Mouse (Mus musculus): ENCODE results near the gene Zfp459.
"Not testable (repeated sequence)": the region's sequence is repeated elsewhere in the genome, so short reads cannot be mapped to it uniquely, and the experiment has no call there.

Zfp459 gene

GRCm38 (mm10) chr13:67421207-67421857 lies at the start of gene Zfp459:
Gene Zfp459 (minus strand): TSS chr13:67421418.
- peak; percentile 73 for DNase-seq (ENCODE audit: low read depth, low spot score)

GRCm38 (mm10) chr13:67469274-67469673 lies 48.1 kb upstream of the Zfp459 start:
- no peak for DNase-seq (ENCODE audit: low read depth, low spot score)

DNA sequence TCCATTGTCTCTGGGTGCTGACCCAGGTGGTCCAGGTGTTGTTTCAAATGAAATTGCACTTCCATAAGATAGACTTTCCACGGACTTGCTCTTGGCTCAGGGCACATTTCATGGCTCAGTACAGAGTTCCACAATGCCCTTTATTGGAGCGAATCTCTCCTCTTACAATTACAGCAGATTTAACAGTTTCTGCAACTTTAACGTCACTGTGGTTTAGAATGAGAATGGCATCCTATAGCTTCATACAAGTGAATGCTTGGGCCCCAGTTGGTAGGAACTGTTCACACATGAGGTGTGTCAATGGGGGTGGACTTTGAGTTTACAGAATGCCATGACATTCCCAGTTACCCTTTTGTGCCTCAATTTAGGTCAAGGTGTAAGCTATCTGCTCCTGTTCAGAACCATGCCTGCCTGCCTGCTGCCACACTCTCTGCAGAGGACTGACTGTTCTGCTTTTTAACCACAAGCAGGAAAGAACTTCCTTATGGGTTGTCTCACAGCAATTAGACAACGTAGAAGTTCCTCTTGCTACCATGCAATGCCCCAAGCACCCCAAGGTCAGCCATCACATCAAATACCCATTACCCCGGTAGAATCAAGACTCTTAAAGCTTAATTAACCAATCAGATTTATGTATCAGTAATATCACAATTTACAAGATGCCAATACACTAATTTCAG lies 42.4 kb upstream of the Zfp459 start:
- not testable (repeated sequence) for DNase-seq (ENCODE audit: low read depth, low spot score)

- DNase-seq (ENCODE audit: low read depth, low spot score): no peak
These were observed 30.7 kb upstream of the Zfp459 start for GRCm38 (mm10) chr13:67452021-67452309.

DNA sequence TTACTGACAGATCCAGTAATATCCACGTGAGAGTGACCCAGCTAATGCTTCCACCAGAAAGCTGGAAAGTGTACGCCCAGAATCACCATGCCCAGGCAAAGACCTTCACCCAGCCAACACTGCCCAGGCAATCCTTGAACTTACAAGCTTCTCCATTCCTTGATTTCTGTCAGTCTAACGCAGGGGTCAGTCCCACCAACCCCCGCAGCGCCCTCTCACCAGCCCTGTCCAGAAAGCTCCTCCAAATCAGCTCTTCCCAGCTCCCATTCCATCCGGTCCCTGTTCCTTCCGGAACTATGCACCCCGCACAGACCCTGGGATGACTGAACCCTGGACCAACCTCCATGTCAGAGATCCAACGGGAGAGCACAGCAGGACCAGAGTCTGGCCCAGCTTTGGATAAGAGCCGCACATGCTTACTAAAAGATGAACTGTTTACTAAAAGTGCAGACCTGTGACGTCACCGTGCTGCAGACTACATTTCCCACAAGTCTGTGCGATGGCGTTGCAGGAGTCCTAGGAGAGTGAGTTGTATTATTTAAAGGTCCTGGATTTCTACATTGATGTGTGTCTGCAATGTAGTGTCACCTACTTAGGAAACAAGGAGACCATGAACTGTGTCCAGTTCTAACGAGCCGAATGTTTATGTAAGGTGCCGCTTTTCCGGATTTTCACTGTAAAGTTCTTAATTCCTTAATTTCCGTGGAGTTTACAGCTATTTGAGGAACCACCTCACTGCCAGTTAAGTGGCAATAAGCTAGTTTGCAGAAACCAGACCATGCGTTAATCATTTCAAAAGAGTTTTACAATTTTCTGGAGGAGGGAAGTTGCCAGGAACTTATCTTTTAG lies 30.2 kb upstream of the Zfp459 start, which contains the start of gene Zfp874a:
Gene Zfp874a, minus strand, starts transcription at position 453 of the 849 bp plus-strand sequence.
- DNase-seq (ENCODE audit: low read depth, low spot score): peak; percentile 79

- not testable (repeated sequence) for DNase-seq (ENCODE audit: low read depth, low spot score)
These were observed 15.9 kb upstream of the Zfp459 start for GRCm38 (mm10) chr13:67437095-67437494.

DNA sequence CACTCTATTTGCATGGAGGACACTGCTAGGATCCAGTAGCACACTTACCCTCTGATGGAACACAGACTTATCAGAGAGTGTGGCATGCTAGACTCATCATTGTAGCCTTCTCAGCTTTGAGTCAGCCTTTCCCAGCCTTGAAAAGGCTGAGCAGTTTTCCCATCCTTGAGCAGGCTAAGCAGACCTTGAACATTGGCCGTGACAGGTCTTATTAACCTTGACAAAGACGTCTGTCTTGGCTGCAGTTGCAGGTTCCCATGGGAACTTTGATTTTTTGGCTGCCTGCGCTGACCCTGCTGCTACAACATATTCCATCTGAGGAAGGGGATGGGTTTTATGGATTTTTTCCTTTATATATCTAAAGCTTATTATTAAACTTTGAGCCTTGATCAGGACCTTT lies 6.9 kb upstream of the Zfp459 start:
- no peak for DNase-seq (ENCODE audit: low read depth, low spot score)

- DNase-seq (ENCODE audit: low read depth, low spot score): not testable (repeated sequence)
These were observed 4.5 kb upstream of the Zfp459 start for GRCm38 (mm10) chr13:67425699-67426098.

GRCm38 (mm10) chr13:67422532-67422931 lies 1.3 kb upstream of the Zfp459 start:
- DNase-seq (ENCODE audit: low read depth, low spot score): not testable (repeated sequence)

GRCm38 (mm10) chr13:67420558-67421206 lies 536 bp downstream of the Zfp459 start:
- no peak for DNase-seq (ENCODE audit: low read depth, low spot score)

GRCm38 (mm10) chr13:67416811-67417210 lies 4.4 kb downstream of the Zfp459 start:
- no peak for DNase-seq (ENCODE audit: low read depth, low spot score)

DNA sequence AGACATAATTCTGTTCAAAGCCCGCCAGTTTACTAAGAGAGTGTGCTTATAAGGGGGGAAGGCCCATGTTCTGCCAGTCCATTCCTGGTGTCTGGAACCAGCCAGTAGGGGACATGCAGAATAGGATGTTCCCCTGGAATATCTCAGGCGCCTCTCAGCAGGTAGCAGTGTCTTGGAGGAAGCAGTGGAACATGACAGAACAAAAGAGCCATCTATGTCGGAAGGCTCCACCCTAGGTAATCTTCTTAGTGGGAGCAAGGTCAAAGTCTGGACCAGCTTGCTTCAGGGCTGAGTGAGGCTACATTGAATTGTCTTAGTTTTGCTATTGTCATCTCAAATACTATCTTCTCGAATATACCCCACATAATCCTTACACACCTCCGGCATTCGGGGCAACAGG lies 5.5 kb downstream of the Zfp459 start:
- no peak for DNase-seq (ENCODE audit: low read depth, low spot score)

DNA sequence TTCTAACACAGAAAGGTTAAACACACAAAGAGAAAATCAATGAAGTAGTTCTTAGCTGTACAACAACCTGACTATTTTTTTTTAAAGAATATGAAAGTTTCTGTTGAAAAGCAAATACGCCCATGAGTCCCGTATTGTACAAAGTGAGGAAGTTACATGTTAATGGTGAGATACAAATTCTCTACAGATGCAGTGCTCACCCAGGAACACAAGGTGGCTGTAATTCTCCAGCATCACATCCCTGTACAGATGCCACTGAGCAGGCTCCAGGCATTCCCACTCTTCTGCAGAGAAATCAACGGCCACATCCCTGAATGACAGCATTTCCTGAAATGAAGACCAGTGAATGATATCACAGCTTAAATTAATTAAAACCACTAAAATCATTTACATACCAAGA lies 7.6 kb downstream of the Zfp459 start:
- not testable (repeated sequence) for DNase-seq (ENCODE audit: low read depth, low spot score)

DNA sequence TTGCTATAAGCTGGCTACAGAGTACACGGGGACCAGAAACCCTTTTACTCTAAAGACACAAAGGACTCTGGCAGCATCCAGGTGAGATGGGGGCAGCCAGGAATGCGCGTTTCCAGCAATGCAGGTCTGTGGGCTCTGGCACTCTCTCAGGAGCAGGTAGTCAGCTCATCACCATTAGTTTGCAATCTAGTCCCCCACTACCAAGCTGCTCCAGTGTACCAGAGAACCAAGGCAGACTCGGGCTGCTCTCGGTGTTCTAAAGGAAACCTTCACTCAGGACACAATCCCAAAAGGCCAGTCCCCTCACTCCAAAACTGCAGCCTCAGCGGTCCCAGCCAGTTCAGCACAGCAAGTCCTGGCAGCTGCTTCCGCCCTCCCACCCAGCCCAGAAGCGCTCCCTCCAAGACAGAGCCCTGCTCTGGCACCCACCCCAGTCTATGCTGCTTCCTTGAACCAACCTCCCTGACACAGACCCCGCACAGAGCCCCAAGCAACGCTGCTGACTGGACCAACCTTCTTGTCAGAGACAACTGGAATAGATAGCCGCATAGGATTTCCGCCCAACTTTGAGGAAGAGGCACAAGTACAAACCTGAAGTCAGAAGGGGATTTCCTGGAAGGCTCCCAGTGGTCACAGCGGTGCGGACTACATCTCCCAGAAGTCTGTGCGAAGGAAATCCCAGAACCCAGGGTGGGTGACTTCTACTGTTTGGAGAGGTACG lies 21.9 kb downstream of the Zfp459 start, which contains the start of gene Zfp429:
Gene Zfp429, minus strand, starts transcription at position 637 of the 721 bp plus-strand sequence.
- DNase-seq (ENCODE audit: low read depth, low spot score): peak; percentile 52

DNA sequence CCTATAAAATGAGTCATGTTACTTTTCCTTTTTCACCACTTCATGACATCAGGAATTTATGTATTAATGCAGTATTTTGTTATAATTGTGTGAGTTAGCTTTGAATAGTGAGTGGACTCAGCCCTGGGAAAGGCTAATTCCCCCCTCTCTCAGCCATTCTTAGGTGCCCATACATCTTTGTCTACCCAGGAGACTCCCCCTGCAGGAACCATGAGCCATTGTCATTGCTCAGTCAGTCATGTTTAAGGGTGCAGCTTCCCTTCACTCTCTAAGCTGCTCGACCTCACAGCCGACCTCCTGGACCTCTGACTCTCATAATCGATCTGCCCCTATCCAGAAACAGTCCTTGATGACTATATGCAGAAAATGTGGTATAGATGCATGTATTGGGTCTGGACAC lies 45.0 kb downstream of the Zfp459 start:
- not testable (repeated sequence) for DNase-seq (ENCODE audit: low read depth, low spot score)

DNA sequence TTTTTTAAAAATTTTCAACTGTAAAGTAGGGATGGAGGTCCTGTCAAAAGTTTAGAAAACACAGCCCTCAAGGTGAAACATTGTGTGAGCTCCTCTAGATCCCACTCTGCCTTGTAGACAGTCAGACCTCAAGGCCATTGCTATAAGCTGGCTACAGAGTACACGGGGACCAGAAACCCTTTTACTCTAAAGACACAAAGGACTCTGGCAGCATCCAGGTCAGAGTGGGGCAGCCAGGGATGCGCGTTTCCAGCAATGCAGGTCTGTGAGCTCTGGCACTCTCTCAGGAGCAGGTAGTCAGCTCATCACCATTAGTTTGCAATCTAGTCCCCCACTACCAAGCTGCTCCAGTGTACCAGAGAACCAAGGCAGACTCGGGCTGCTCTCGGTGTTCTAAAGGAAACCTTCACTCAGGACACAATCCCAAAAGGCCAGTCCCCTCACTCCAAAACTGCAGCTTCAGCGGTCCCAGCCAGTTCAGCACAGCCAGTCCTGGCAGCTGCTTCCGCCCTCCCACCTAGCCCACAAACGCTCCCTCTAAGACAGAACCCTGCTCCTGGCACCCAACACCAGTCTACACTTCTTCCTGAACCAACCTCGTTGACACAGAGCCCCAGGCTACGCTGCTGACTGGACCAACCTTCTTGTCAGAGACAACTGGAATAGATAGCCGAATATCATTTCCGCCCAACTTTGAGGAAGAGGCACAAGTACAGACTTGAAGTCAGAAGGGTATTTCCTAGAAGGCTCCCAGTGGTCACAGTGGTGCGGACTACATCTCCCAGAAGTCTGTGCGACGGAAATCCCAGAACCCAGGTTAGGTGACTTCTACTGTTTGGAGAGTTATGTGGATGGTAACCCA lies 45.9 kb downstream of the Zfp459 start, which contains the start of the genes Gm28041 and Zfp456:
Gene Gm28041, minus strand, starts transcription at position 684 of the 862 bp plus-strand sequence.
Gene Zfp456, minus strand, starts transcription at position 761 of the 862 bp plus-strand sequence.
- peak; percentile 64 for DNase-seq (ENCODE audit: low read depth, low spot score)

- peak; percentile 87 for DNase-seq (ENCODE audit: low read depth, low spot score)
These were observed 61.0 kb downstream of the Zfp459 start, which contains the start of the genes Gm28044 and Zfp953 for GRCm38 (mm10) chr13:67360131-67360744. Gene Gm28044 (minus strand): TSS chr13:67360536. Gene Zfp953 (minus strand): TSS chr13:67360605.

Measured in forelimb bud, embryonic 11.5 days (tissue).